Comparison of ENCODE assay signal across 14 mouse cellular contexts in the genomic region with DNA sequence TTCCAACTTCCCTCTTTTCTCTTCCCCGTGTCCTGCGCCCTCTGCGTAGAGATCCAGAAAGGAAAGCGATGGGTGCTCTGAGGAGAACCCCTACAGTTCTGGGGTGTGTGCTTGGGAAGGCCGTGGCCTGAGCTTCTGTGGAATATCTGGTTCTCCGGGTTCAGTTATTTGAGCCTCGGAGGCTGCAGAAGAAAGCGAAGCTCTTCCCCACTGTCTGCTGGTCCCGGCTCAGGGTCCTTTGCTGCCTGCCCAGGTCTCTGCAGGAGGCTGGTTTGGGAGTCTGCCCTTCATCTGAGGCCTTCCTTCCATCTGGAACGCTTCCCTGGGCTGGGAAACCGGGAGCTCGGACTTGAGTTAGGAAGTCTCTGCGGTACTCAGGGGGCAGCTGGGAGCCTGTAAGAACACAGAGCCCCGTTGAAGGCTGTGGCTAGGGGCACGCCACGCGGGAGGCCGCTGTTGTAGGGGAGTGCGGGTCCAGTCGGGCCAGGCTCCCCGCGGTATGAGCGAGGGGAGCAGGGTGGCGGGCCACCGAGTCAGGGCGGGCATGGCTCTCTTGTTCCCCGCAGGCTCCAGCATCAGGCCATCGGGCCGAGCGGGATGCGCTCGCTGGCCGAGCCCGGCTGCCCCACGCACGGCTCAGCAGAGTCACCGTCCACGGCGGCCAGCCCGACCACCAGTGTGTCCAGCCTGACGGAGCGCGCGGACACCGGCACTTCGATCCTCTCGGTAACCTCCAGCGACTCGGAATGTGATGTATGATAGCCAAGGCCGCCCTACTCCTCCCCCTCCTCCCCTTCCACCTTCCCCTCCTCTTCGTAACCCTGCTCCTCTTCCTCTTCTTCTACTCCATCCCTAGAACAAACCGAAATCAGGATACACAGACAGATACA. TPM values are rescaled to one million over a fixed set of nuclear protein-coding genes. Genes with fewer than 3 reads are reported as not detected.
DNase-seq lines count a peak whose midpoint lies in the region; ATAC-seq lines count a peak whose summit lies in the region.
"Had no signal": no experiment of that assay in that cellular context is flagged by ENCODE, and none has a peak within 500 bp of the region (broad histone marks: within the 10 kb centered on the region; RNA-seq: fewer than 3 reads in every experiment).

No protein-coding gene starts in this region.

- H3K9me3 ChIP-seq in hindbrain, embryonic 12.5 days (replicated peaks), result no peaks in the 10 kb centered on the region
- no peaks in the 10 kb centered on the region for H3K9me3 ChIP-seq in hindbrain, embryonic 14.5 days (ENCODE audit: control insufficient read depth, low read length)
- H3K9me3 ChIP-seq in embryonic facial prominence, embryonic 10.5 days, result no peaks in the 10 kb centered on the region
- H3K9me3 ChIP-seq in hindbrain, embryonic 15.5 days, result no peaks in the 10 kb centered on the region
- no peaks in the 10 kb centered on the region for H3K9me3 ChIP-seq in neural tube, embryonic 11.5 days (ENCODE audit: control insufficient read depth, low read length)
- H3K9me3 ChIP-seq: neural tube, embryonic 13.5 days had no signal

- H3K4me1 ChIP-seq in hindbrain, embryonic 12.5 days, result peaks cover 18% of the 10 kb centered on the region
- H3K4me1 ChIP-seq in hindbrain, embryonic 14.5 days (replicated peaks; ENCODE audit: control insufficient read depth, insufficient read depth, low read length), result peaks cover 8% of the 10 kb centered on the region; the same call in 1 of the 2 replicates
- H3K4me1 ChIP-seq in embryonic facial prominence, embryonic 10.5 days, result peaks cover 45% of the 10 kb centered on the region
- peaks cover 14% of the 10 kb centered on the region for H3K4me1 ChIP-seq in hindbrain, embryonic 15.5 days (replicated peaks)
- H3K4me1 ChIP-seq in neural tube, embryonic 11.5 days (ENCODE audit: control insufficient read depth, insufficient read depth, low read length), result 0 out of 2 replicates have a peak, but pooled peaks cover 3% of the 10 kb centered on the region

- no peak for DNase-seq in hindbrain, embryonic 14.5 days (ENCODE audit: low spot score)
- peak; percentile 67 for DNase-seq in embryonic facial prominence, embryonic 10.5 days (ENCODE audit: low spot score)
- DNase-seq in neural tube, embryonic 11.5 days (ENCODE audit: low spot score), result peak; percentile 42
- no peak for DNase-seq in thymus, postnatal 0 days (ENCODE audit: low spot score)
- DNase-seq in left cerebral cortex, postnatal 36 days (ENCODE audit: low spot score in 2 of 2), result no peak
- DNase-seq in adrenal gland, adult (ENCODE audit: inconsistent age in 2 of 2, low spot score in 1 of 2), result no peak
- DNase-seq: gastrocnemius, postnatal 14 days; kidney, adult 9 months had no signal

- H3K9ac ChIP-seq in hindbrain, embryonic 12.5 days, result 0 out of 2 replicates have a peak overlapping the region, but pooled peaks have one; percentile 9
- no peak overlapping the region for H3K9ac ChIP-seq in hindbrain, embryonic 14.5 days
- H3K9ac ChIP-seq in hindbrain, embryonic 15.5 days, result no peak overlapping the region
- H3K9ac ChIP-seq in neural tube, embryonic 11.5 days (ENCODE audit: low read length), result no peak overlapping the region
- H3K9ac ChIP-seq: neural tube, embryonic 13.5 days had no signal

- 1% methylated on average over 52 of the region's 52 CpGs for WGBS in hindbrain, embryonic 12.5 days
- under 1% methylated on average over 51 of the region's 52 CpGs for WGBS in hindbrain, embryonic 14.5 days
- under 1% methylated on average over 51 of the region's 52 CpGs for WGBS in embryonic facial prominence, embryonic 10.5 days
- under 1% methylated on average over 51 of the region's 52 CpGs for WGBS in hindbrain, embryonic 15.5 days
- under 1% methylated on average over 46 of the region's 52 CpGs for WGBS in neural tube, embryonic 11.5 days

- H3K36me3 ChIP-seq in hindbrain, embryonic 12.5 days, result no peaks in the 10 kb centered on the region
- H3K36me3 ChIP-seq in hindbrain, embryonic 14.5 days (replicated peaks; ENCODE audit: control insufficient read depth, insufficient read depth), result no peaks in the 10 kb centered on the region
- no peaks in the 10 kb centered on the region; the same call in 1 of the 2 replicates for H3K36me3 ChIP-seq in embryonic facial prominence, embryonic 10.5 days (replicated peaks)
- no peaks in the 10 kb centered on the region for H3K36me3 ChIP-seq in hindbrain, embryonic 15.5 days
- no peaks in the 10 kb centered on the region for H3K36me3 ChIP-seq in neural tube, embryonic 11.5 days (ENCODE audit: control insufficient read depth, insufficient read depth, low read length)
- H3K36me3 ChIP-seq: neural tube, embryonic 13.5 days had no signal

- intact Hi-C loops in left cerebral cortex, postnatal 36 days (cut with DNase I), result no loop called here

- peak overlapping the region; percentile 11; the same call in 1 of the 2 replicates for H3K4me2 ChIP-seq in hindbrain, embryonic 12.5 days (replicated peaks)
- H3K4me2 ChIP-seq in hindbrain, embryonic 14.5 days (replicated peaks), result no peak overlapping the region
- 0 out of 2 replicates have a peak overlapping the region, but pooled peaks have one; percentile 10 for H3K4me2 ChIP-seq in hindbrain, embryonic 15.5 days
- no peak overlapping the region for H3K4me2 ChIP-seq in neural tube, embryonic 11.5 days (ENCODE audit: low read depth)
- H3K4me2 ChIP-seq: neural tube, embryonic 13.5 days had no signal

- peak overlapping the region; percentile 8; the same call in 1 of the 2 replicates for H3K4me3 ChIP-seq in hindbrain, embryonic 12.5 days
- H3K4me3 ChIP-seq in hindbrain, embryonic 14.5 days (replicated peaks; ENCODE audit: low read length), result no peak overlapping the region
- H3K4me3 ChIP-seq in embryonic facial prominence, embryonic 10.5 days, result peak overlapping the region; percentile 61
- H3K4me3 ChIP-seq in hindbrain, embryonic 15.5 days, result no peak overlapping the region
- no peak overlapping the region for H3K4me3 ChIP-seq in neural tube, embryonic 11.5 days (ENCODE audit: low read depth, low read length)
- H3K4me3 ChIP-seq: neural tube, embryonic 13.5 days had no signal

- H3K27ac ChIP-seq in hindbrain, embryonic 12.5 days, result no peak overlapping the region
- no peak overlapping the region for H3K27ac ChIP-seq in hindbrain, embryonic 14.5 days
- H3K27ac ChIP-seq in embryonic facial prominence, embryonic 10.5 days (replicated peaks), result peak overlapping the region; percentile 87
- no peak overlapping the region for H3K27ac ChIP-seq in hindbrain, embryonic 15.5 days (replicated peaks)
- no peak overlapping the region for H3K27ac ChIP-seq in neural tube, embryonic 11.5 days (ENCODE audit: low read depth, low read length)
- H3K27ac ChIP-seq: neural tube, embryonic 13.5 days had no signal

- H3K27me3 ChIP-seq in hindbrain, embryonic 12.5 days, result peaks cover 92% of the 10 kb centered on the region
- H3K27me3 ChIP-seq in hindbrain, embryonic 14.5 days (ENCODE audit: control insufficient read depth, insufficient read depth, low read length), result peaks cover 97% of the 10 kb centered on the region
- peaks cover 100% of the 10 kb centered on the region for H3K27me3 ChIP-seq in embryonic facial prominence, embryonic 10.5 days (replicated peaks; ENCODE audit: low read depth, poor library complexity, severe bottlenecking)
- peaks cover 86% of the 10 kb centered on the region for H3K27me3 ChIP-seq in hindbrain, embryonic 15.5 days
- peaks cover 99% of the 10 kb centered on the region for H3K27me3 ChIP-seq in neural tube, embryonic 11.5 days (ENCODE audit: control insufficient read depth, insufficient read depth, low read length)

- ATAC-seq in hindbrain, embryonic 12.5 days (ENCODE audit: low FRiP score), result no peak
- no peak for ATAC-seq in hindbrain, embryonic 14.5 days (ENCODE audit: low FRiP score)
- no peak for ATAC-seq in hindbrain, embryonic 15.5 days (ENCODE audit: low FRiP score, low read depth)
- no peak for ATAC-seq in neural tube, embryonic 11.5 days (ENCODE audit: insufficient read depth, low FRiP score, low TSS enrichment)

RNA-seq across cellular contexts. Expression of a gene that starts 10.0 kb away (rescaled TPM):
- polyA plus RNA-seq in hindbrain, embryonic 12.5 days (2016; fragmentation: Nextera tagmentation; extraction: Ambion mirVana), result 0.45 and 0.68 TPM in 2 replicates
- polyA plus RNA-seq in hindbrain, embryonic 14.5 days (2014; fragmentation: Nextera tagmentation; extraction: Ambion mirVana), result 0.52 TPM in 1 of 2 replicates, not detected in the other
- polyA plus RNA-seq in embryonic facial prominence, embryonic 10.5 days (2016; fragmentation: Nextera tagmentation; extraction: Ambion mirVana), result 8.8 and 13.1 TPM in 2 replicates
- polyA plus RNA-seq in hindbrain, embryonic 15.5 days (2015; fragmentation: Nextera tagmentation; extraction: Ambion mirVana), result 1.2 and 1.4 TPM in 2 replicates
- polyA plus RNA-seq in neural tube, embryonic 11.5 days (2014; fragmentation: Nextera tagmentation; extraction: Ambion mirVana), result 0.13 and 0.19 TPM in 2 replicates
- polyA plus RNA-seq in thymus, postnatal 0 days (2015; fragmentation: Nextera tagmentation; extraction: Ambion mirVana), result 0.07 TPM in 1 of 2 replicates, not detected in the other
- total RNA-seq in left cerebral cortex, postnatal 36 days (2021), result 1 to 10 TPM; 2.1 to 6.1 TPM
- total RNA-seq: common myeloid progenitor, adult 5-6 weeks; ES-E14; gastrocnemius, postnatal 14 days had no signal
- polyA plus RNA-seq: liver, embryonic 16.5 days; neural tube, embryonic 13.5 days had no signal

Comparison
In these comparisons a context has a peak if more than half of its experiments do, and no peak if none do; other contexts are left out.
1. H3K4me2 ChIP-seq: peak in hindbrain, embryonic 12.5 days (single experiment) and hindbrain, embryonic 15.5 days (single experiment); none in hindbrain, embryonic 14.5 days (single experiment) and neural tube, embryonic 11.5 days (single experiment).
2. H3K4me3 ChIP-seq: peak in hindbrain, embryonic 12.5 days (single experiment) and embryonic facial prominence, embryonic 10.5 days (single experiment); none in hindbrain, embryonic 14.5 days (single experiment), hindbrain, embryonic 15.5 days (single experiment) and neural tube, embryonic 11.5 days (single experiment).
3. DNase-seq: peak in embryonic facial prominence, embryonic 10.5 days (single experiment) and neural tube, embryonic 11.5 days (single experiment); none in hindbrain, embryonic 14.5 days (single experiment), thymus, postnatal 0 days (single experiment), left cerebral cortex, postnatal 36 days (0 of 2) and adrenal gland, adult (0 of 2).